Mouse (Mus musculus): ENCODE data around the gene Cbwd1. TPM values are rescaled to one million over a fixed set of nuclear protein-coding genes. Genes with fewer than 3 reads are reported as not detected.

Gene Cbwd1
- total RNA-seq, 2 experiments from 2014 or later: 8.8 to 21.6 TPM

GRCm38 (mm10) chr19:24978852-24979842, 17.7 kb upstream of the Cbwd1 start:
- ATAC-seq (replicated peaks; ENCODE audit: low FRiP score, poor library complexity, severe bottlenecking): no peak

- ATAC-seq (replicated peaks; ENCODE audit: low FRiP score, poor library complexity, severe bottlenecking): no peak
Measured at GRCm38 (mm10) chr19:24977991-24978390, 16.6 kb upstream of the Cbwd1 start.

DNA sequence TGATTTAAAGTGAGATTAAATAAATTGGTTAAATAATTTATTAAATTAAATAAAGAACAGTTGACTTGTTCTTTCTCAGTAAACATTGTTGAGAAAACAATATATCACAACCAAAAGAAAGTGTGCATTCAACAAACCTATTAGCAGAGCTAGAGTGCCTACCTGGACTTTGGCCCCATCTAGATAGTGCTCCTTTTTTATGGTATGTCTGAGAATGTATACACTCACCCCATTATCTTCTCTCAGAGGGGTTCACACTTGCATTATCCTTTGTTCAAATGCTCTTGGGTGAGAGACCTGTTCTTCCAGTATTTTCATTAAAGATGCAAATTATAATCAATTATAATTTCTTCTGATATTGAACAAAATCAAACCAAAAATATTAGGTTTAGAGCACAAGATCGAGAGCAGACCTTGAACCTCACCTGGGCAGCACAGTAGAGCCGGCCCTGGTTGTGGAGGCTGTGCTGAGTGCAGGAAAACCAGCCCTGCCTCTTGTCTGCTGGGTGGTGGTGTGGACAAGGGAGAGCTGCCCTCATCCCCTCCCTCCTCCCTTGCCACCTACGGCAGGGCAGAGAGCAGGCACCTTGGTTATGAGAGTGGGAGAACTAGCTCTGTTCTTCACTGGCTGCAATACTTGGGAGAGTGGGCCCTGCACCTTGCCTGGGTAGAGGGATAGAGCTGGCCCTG, 11.4 kb upstream of the Cbwd1 start:
- no peak for ATAC-seq (replicated peaks; ENCODE audit: low FRiP score, poor library complexity, severe bottlenecking)

DNA sequence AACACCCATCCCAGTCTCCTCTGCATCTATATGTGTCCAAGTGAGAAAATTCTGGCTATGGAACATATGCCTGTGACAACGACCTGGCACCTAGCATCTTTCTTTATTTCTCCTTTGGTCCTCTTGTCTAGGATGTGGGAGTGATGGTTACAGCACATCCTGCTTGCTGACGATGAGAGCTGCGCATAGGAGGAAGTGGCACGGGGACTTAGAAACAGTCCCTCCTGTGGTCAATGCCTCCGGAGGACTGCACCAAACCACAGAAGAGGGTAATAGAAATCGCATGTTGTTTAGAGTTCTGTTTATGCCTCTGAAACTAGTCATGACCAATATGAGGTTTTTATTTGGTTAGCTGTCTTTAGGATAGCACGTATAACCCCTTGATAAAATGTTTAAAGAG, 9.9 kb upstream of the Cbwd1 start:
- no peak for ATAC-seq (replicated peaks; ENCODE audit: low FRiP score, poor library complexity, severe bottlenecking)

DNA sequence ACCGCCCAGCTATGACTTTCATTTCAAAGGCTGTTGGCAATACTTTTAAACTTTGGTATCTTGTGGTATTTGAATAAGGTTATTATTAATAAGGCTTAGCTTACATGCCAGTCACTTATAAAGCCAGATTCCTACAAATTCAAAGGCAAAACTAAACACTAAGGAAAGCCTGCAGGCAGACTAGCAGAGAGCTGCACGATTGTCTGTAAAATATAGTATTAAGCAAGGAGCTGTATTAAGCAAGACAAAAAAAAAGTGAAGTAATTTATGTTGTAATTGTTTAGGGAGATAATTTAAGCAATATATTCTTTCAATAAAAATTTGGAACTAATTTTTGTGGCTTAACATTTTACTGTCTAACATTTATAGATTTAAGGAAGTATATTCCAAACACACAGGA, 5.5 kb upstream of the Cbwd1 start:
- ATAC-seq (replicated peaks; ENCODE audit: low FRiP score, poor library complexity, severe bottlenecking): no peak

- no peak for ATAC-seq (replicated peaks; ENCODE audit: low FRiP score, poor library complexity, severe bottlenecking)
Measured at GRCm38 (mm10) chr19:24966203-24966602, 4.8 kb upstream of the Cbwd1 start.

- ATAC-seq (replicated peaks; ENCODE audit: low FRiP score, poor library complexity, severe bottlenecking): no peak
Measured at GRCm38 (mm10) chr19:24958531-24958930, 2.9 kb downstream of the Cbwd1 start.

DNA sequence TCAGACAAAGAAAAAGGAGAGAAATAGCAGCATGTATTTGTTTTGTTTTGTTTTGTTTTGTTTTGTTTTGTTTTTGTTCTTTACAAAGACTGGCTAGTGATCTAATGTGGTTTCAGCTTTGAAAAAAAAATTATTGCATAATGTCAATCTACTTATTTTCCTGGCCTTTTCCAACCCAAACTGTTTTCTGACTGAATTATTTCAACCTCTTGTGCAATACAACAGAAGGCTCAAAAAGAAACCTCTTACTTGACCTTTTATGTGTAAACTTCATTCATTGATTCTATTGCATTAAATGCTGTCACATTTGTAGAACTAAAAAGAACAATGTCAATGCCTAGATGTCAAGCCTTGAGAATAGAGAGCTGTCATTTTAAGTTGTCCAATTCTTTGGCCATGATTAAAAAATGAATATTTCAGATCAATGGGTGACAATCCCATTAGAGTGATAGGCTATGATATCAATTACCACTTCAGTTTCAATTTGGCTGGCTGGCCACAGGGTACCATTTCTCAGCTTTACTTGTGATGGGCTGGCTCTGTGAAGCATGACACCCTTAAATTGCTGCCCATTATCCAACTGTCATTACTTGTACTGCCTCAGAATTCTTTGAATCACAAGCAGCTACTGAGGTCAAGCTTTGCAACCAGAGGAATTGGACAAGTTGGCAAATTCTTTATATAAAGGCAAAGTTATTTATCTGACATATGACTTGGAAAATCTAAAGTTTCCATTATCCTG, 15.7 kb downstream of the Cbwd1 start:
- no peak for ATAC-seq (replicated peaks; ENCODE audit: low FRiP score, poor library complexity, severe bottlenecking)

DNA sequence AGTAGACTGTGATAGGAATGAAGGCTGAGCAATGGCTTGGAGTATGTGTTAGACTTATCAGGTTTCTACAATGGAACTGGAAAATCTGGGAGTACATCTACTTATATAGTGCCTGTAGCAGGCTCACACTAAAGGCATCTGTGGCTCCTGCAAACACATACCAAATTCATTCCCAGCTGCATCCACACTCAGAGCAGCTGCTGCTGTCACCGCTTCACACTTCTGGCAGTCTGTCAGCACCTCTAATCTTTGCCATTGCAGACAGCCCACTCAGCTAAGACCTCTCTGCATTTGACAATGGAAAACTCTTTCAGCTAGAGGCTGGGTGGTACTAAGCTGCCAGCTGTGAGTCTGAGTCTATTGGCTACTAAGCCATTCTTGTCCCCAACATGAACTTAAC, 24.3 kb downstream of the Cbwd1 start:
- ATAC-seq (replicated peaks; ENCODE audit: low FRiP score, poor library complexity, severe bottlenecking): no peak

- ATAC-seq (replicated peaks; ENCODE audit: low FRiP score, poor library complexity, severe bottlenecking): no peak
Measured at GRCm38 (mm10) chr19:24929041-24929440, 32.4 kb downstream of the Cbwd1 start.

DNA sequence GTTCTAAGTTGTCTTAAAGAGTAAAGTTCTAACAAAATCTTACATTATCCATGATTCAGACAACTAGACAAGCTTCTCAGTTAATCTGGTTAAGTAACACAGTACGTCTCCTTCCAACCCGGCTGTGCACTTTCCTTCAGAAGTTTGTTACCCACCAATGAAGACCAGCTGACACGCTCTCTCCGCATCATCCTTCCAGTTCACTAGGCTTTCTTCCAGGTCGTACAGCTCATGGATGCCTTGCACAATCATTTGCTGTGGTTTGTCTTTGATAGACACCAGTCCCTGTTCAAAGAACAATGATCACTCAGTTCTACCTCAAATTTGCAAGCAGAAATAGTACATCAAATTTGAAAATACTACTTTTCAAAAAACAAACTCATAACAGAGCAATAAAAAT, 40.5 kb downstream of the Cbwd1 start:
- no peak for ATAC-seq (replicated peaks; ENCODE audit: low FRiP score, poor library complexity, severe bottlenecking)

- no peak for ATAC-seq (replicated peaks; ENCODE audit: low FRiP score, poor library complexity, severe bottlenecking)
Measured at GRCm38 (mm10) chr19:24908385-24909155, 52.8 kb downstream of the Cbwd1 start.

GRCm38 (mm10) chr19:24907655-24908054, 53.8 kb downstream of the Cbwd1 start:
- ATAC-seq (replicated peaks; ENCODE audit: low FRiP score, poor library complexity, severe bottlenecking): no peak

- no peak for ATAC-seq (replicated peaks; ENCODE audit: low FRiP score, poor library complexity, severe bottlenecking)
Measured at GRCm38 (mm10) chr19:24902821-24903220, 58.6 kb downstream of the Cbwd1 start.

DNA sequence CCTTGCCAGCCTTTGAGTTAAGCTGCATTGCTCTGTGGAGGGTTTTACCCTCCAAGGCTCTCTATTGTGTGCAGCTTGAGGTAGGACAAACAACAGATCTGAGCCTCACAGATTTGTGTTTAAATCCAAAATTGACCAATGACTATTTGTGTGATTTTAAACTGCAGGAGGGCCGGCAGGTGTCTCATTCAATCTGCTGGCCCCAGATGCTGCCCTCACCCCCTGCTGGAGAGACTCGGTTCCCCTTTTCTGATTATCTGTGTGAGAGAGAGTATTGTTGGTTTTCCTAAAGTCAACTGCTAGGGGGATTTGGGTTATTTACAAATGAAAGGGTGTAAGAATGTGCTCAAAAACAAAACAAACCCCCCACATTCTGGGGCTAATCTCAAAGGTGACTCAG, 59.2 kb downstream of the Cbwd1 start:
- no peak for ATAC-seq (replicated peaks; ENCODE audit: low FRiP score, poor library complexity, severe bottlenecking)

- ATAC-seq (replicated peaks; ENCODE audit: low FRiP score, poor library complexity, severe bottlenecking): no peak
Measured at GRCm38 (mm10) chr19:24901666-24902065, 59.7 kb downstream of the Cbwd1 start.

DNA sequence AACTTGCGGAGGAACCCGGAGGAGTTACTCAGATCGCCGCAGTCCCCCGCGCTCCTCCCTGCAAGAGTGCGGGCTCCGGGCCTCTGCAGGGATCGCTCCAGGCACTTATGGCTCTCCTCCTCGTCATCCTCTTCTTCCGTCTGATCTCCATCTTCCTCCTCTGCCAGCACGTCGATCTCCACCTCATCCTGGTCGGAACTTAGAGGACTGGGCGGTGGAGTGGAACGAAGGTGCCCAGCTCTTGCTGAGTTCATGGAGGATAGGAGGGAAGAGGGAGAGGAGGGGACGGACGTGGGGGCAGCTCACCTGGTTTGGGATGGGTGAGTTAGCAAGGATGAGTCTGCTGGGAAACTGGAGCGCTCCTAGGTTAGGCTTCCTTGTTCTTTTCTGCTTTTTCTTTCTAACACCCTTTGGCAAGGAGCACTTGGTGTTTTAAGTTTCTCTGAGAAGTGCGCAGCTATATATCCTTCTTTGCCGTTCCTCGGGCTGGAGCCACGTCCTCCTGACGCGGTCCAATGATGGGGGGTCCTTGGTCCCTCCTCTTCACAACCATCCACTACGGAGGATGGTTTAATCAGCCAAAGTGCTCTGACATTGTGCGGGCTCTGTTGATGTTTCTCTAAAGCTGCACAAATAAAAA, 60.7 kb downstream of the Cbwd1 start, which contains the start of gene Foxd4:
Foxd4 (minus strand) TSS at position 617 of the 640 bp plus-strand sequence.
- ATAC-seq (replicated peaks; ENCODE audit: low FRiP score, poor library complexity, severe bottlenecking): no peak

GRCm38 (mm10) chr19:24899578-24900544, 61.5 kb downstream of the Cbwd1 start:
- ATAC-seq (replicated peaks; ENCODE audit: low FRiP score, poor library complexity, severe bottlenecking): no peak
